Mouse (Mus musculus) brown adipose tissue, adult 24 weeks (tissue): ENCODE data around the gene Tuba8. TPM values are rescaled to one million over a fixed set of nuclear protein-coding genes. Genes with fewer than 3 reads are reported as not detected.

Source experiments
- H3K27ac ChIP-seq: fragments of 200-500 bp; replicated peaks from 2 replicates; pipeline ENCODE4 v1.5.1; 2012; ENCODE audit warnings: low read depth, mild to moderate bottlenecking, low read length
- H3K4me1 ChIP-seq: fragments of 200-500 bp; 2 replicates; pipeline ENCODE4 v1.6.1; 2012; ENCODE audit warnings: low read length, mixed read lengths; ENCODE audit not compliant: control insufficient read depth, insufficient read depth, insufficient read length
- H3K4me3 ChIP-seq: fragments of 200-500 bp; 2 replicates; pipeline ENCODE4 v1.5.1; 2012; ENCODE audit warnings: low read depth, mild to moderate bottlenecking, low read length, moderate library complexity; ENCODE audit not compliant: insufficient read depth
- polyA plus RNA-seq: library from polyadenylated mRNA; stranded (reverse); fragments of >200 nt; gene quantifications from 2 replicates; pipeline ENCODE4 v1.2.4, GENCODE M21; 2012; ENCODE audit not compliant: missing spikeins, insufficient read depth, insufficient read length

The Tuba8 gene
- polyA plus RNA-seq, 1 experiment = 38.7 TPM

DNA sequence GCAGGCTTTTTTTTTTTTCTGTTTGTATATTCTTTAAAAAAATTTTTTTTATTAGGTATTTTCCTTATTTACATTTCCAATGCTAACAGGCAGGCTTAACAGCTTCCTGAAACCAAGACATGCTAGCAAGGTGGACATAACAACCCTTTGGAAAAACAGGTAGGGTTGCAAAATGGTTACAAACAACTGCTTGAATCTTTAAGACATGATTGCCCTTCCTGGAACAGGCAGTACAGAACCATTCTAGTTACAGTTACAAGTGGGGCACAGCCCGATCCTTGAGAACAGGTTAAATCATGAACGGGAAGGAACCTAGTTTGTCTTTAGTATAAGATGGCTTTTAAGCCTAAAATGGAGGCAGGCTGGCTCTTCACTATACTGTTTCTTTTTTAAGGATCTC lies 25.9 kb downstream of the Tuba8 start:
- Histone ChIP-seq H3K4me1 (no peaks in the 10 kb centered on the region), H3K4me3 (no peak overlapping the region), H3K27ac (no peak overlapping the region)

GRCm38 (mm10) chr6:121238209-121238608 lies 27.7 kb downstream of the Tuba8 start:
- H3K4me3 ChIP-seq = no peak overlapping the region
- no peak overlapping the region for H3K27ac ChIP-seq
- no peaks in the 10 kb centered on the region for H3K4me1 ChIP-seq

- Histone ChIP-seq H3K4me3 (no peak overlapping the region), H3K4me1 (no peaks in the 10 kb centered on the region), H3K27ac (no peak overlapping the region)
Measured at GRCm38 (mm10) chr6:121241780-121242179, 31.3 kb downstream of the Tuba8 start.

- Histone ChIP-seq H3K27ac (no peak overlapping the region), H3K4me1 (peaks cover 5% of the 10 kb centered on the region; the same call in 1 of the 2 replicates), H3K4me3 (no peak overlapping the region)
Measured at GRCm38 (mm10) chr6:121243161-121243560, 32.7 kb downstream of the Tuba8 start.

GRCm38 (mm10) chr6:121245127-121246036 lies 34.9 kb downstream of the Tuba8 start, which contains the start of gene Usp18:
Gene Usp18 (plus strand): TSS chr6:121245906.
- Histone ChIP-seq H3K4me1 (peaks cover 5% of the 10 kb centered on the region; the same call in 1 of the 2 replicates), H3K4me3 (peak within 1 kb of the TSS; percentile 85), H3K27ac (peak within 1 kb of the TSS; percentile 58)

- Histone ChIP-seq H3K4me1 (peaks cover 5% of the 10 kb centered on the region; the same call in 1 of the 2 replicates), H3K4me3 (peak overlapping the region; percentile 85), H3K27ac (no peak overlapping the region; the same call in 1 of the 2 replicates)
Measured at GRCm38 (mm10) chr6:121246037-121246361, 35.5 kb downstream of the Tuba8 start.

GRCm38 (mm10) chr6:121250406-121250805 lies 39.9 kb downstream of the Tuba8 start:
- Histone ChIP-seq H3K27ac (no peak overlapping the region), H3K4me3 (no peak overlapping the region), H3K4me1 (peaks cover 5% of the 10 kb centered on the region; the same call in 1 of the 2 replicates)

GRCm38 (mm10) chr6:121251256-121251655 lies 40.8 kb downstream of the Tuba8 start:
- Histone ChIP-seq H3K4me3 (no peak overlapping the region), H3K4me1 (peaks cover 5% of the 10 kb centered on the region; the same call in 1 of the 2 replicates), H3K27ac (no peak overlapping the region)

DNA sequence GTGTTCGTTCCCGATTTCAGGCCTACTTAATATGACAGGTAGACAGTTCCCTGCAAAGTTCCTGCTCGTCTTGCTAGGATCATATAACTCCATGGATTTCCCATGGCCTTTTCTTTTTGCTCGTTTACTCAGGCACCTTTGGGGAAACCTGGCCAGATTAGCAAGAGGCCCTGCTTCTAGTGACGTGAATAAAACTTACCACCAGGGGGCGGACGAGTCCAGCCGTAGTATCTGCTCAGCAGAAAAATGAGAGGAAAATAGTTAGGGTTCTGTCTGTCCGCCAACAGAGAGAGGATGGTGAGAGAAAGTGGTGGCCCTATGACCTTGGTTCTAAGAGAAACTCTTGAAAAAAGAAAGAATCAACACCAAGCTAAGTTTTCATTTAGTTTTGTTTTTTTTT lies 50.1 kb downstream of the Tuba8 start:
- H3K4me1 ChIP-seq = no peaks in the 10 kb centered on the region
- no peak overlapping the region for H3K27ac ChIP-seq
- no peak overlapping the region for H3K4me3 ChIP-seq

GRCm38 (mm10) chr6:121261233-121261632 lies 50.7 kb downstream of the Tuba8 start:
- Histone ChIP-seq H3K27ac (no peak overlapping the region), H3K4me1 (no peaks in the 10 kb centered on the region), H3K4me3 (no peak overlapping the region)

DNA sequence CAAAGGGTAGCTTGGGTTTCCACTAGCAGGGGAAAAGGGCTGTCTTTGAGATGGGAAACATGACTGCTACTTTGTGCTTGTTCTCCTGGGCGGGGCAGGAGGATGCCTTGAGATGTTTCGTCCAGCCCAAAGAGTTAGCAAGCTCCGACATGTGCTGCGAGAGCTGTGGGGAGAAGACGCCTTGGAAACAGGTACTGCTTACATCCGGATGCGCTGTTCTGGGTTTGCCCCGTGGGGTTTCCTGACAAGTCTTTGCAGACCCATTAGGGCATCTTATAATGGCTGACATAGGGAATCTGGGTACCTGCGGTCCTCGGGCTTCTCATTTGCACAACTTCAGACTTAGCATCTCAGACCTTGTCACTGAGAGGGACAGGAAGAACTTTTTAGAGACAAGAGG lies 51.5 kb downstream of the Tuba8 start:
- H3K27ac ChIP-seq = no peak overlapping the region

GRCm38 (mm10) chr6:121262496-121262895 lies 52.0 kb downstream of the Tuba8 start:
- Histone ChIP-seq H3K4me3 (no peak overlapping the region), H3K27ac (no peak overlapping the region), H3K4me1 (no peaks in the 10 kb centered on the region)

More for the DNA sequence above, 51.5 kb downstream of the Tuba8 start:
- Histone ChIP-seq H3K4me3 (no peak overlapping the region), H3K4me1 (no peaks in the 10 kb centered on the region)

DNA sequence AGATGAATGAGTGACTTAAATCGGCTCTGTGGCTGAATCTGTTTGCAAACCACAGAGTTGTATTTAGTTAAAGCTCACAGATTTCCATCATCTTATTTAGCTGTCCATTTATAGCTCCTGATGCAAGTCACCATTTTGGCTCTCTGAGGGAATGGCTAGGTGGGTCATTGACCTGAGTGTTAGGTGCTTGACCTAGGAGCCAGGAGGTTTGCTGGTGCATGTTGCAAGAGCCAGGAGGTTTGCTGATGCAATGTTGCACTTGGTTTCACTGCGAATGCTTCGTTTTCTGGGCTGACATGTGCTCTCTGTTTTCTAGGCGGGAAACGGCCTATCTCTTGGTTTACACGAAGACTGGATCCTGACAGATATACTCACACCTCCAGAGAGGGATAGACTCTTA lies 59.7 kb downstream of the Tuba8 start:
- Histone ChIP-seq H3K4me1 (no peaks in the 10 kb centered on the region), H3K27ac (no peak overlapping the region), H3K4me3 (no peak overlapping the region)

DNA sequence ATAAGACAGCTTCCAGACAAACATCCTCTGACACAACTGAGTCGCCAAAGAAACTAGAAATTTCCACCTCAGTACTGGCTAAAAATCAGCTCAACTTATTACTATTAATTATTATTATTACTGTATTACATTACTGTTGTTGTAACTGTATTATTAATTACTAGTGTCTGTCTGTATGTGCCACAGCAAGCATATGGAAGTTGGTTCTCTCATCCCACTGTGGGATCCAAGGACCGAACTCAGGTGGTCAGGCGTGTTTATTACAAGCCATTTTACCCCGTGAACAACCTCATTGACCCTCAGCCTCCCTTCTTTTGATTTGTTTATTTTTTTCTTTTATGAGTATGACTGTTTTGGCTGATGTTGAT lies 61.2 kb downstream of the Tuba8 start:
- no peak overlapping the region for H3K4me3 ChIP-seq
- H3K27ac ChIP-seq = no peak overlapping the region
- no peaks in the 10 kb centered on the region for H3K4me1 ChIP-seq

- Histone ChIP-seq H3K4me1 (no peaks in the 10 kb centered on the region), H3K27ac (peak overlapping the region; percentile 84), H3K4me3 (peak overlapping the region; percentile 87)
Measured at GRCm38 (mm10) chr6:121272075-121272800, 61.7 kb downstream of the Tuba8 start.
